Mouse (Mus musculus) hindbrain, embryonic 13.5 days (tissue): ENCODE data around the gene Frmd5. TPM values are rescaled to one million over a fixed set of nuclear protein-coding genes. Genes with fewer than 3 reads are reported as not detected.

ENCODE experiments used
- ATAC-seq: fragments of 200-750 bp; cut with Nextera tagmentation; 2 replicates; pipeline ENCODE4 v1.8.0; 2017; ENCODE audit warnings: moderate TSS enrichment; ENCODE audit not compliant: low FRiP score
- H3K27ac ChIP-seq: fragments of 300-500 bp; sonication (generic); 2 replicates; pipeline ENCODE4 v1.5.1; 2015; ENCODE audit warnings: inconsistent platforms, mild to moderate bottlenecking, moderate library complexity
- H3K27me3 ChIP-seq: fragments of 300-500 bp; sonication (generic); 2 replicates; pipeline ENCODE4 v1.6.1; 2015; ENCODE audit warnings: mild to moderate bottlenecking, inconsistent platforms
- H3K36me3 ChIP-seq: fragments of 300-500 bp; sonication (generic); 2 replicates; pipeline ENCODE4 v1.6.1; 2015; ENCODE audit warnings: mild to moderate bottlenecking, inconsistent platforms
- H3K4me1 ChIP-seq: fragments of 300-500 bp; sonication (generic); replicated peaks from 2 replicates; pipeline ENCODE4 v1.6.1; 2015; ENCODE audit warnings: inconsistent platforms
- H3K4me2 ChIP-seq: fragments of 300-500 bp; sonication (generic); 2 replicates; pipeline ENCODE4 v1.6.1; 2015; ENCODE audit warnings: inconsistent platforms, mild to moderate bottlenecking, moderate library complexity
- H3K4me3 ChIP-seq: fragments of 300-500 bp; sonication (generic); 2 replicates; pipeline ENCODE4 v1.5.1; 2015; ENCODE audit warnings: mild to moderate bottlenecking, inconsistent platforms
- H3K9ac ChIP-seq: fragments of 300-500 bp; sonication (generic); 2 replicates; pipeline ENCODE4 v1.6.1; 2015; ENCODE audit warnings: mild to moderate bottlenecking, inconsistent platforms
- H3K9me3 ChIP-seq: fragments of 300-500 bp; sonication (generic); 2 replicates; pipeline ENCODE4 v1.6.1; 2016; ENCODE audit warnings: inconsistent platforms
- WGBS: fragments of 180-500 bp; shearing (Covaris S2); methylation state at CpG from one replicate; pipeline ENCODE4 v1.1.7; 2015; 5-methylcytosine and 5-hydroxymethylcytosine counted together
- polyA plus RNA-seq: library from polyadenylated mRNA; unstranded; fragments of >200 nt; fragmentation: Nextera tagmentation; extraction: Ambion mirVana; gene quantifications from 2 replicates; pipeline ENCODE4 v1.2.1, GENCODE M21; 2015

The Frmd5 gene
- polyA plus RNA-seq, 1 experiment from 2014 or later, result 33.0 TPM

DNA sequence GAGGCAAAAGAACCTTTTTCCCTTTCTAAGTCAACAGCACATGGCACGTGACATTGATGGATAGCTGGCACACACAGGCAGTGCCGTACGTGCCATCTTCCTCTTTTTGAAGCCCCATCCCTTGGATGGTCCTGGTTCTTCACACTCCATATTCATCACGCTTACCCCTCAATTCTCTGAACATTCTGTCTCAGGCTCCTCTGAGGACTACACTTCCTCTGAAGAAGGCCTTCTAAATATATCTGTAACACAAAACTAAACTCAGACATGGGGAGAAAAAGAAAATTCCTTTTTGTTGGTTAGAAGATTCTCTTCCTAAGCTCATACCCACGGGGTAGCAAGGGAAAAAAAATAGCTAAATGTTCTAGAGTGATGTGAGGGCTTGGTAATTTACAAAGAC, 131.0 kb downstream of the Frmd5 start:
- 78% methylated on average over 5 of the region's 5 CpGs for WGBS
- ATAC-seq, result no peak
- Histone ChIP-seq H3K36me3 (no peaks in the 10 kb centered on the region), H3K4me3 (no peak overlapping the region), H3K9ac (no peak overlapping the region), H3K27me3 (no peaks in the 10 kb centered on the region), H3K9me3 (no peaks in the 10 kb centered on the region), H3K4me1 (peaks cover 16% of the 10 kb centered on the region), H3K4me2 (no peak overlapping the region), H3K27ac (no peak overlapping the region)

DNA sequence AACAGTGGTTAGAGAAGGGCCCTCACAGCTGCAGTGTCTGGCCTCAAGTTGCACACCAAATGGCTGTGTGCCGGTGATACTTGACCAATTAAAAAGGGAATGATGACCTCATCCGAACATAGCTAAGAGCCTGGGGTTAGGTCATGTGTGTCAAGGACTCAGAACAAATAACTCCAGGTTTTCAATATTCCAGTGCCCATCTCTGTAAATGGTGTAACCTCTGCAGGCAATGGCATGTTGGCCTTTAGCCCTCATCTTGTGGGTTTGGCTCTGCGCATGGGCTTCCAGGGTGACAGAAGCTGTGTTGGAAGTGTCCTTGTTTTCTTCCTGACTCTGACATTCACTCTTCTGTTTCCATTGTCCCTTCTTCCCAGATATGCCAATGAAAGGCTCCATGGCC, 131.8 kb downstream of the Frmd5 start:
- H3K4me1 ChIP-seq, result peaks cover 16% of the 10 kb centered on the region
- no peak overlapping the region for H3K9ac ChIP-seq
- no peak overlapping the region for H3K27ac ChIP-seq
- H3K9me3 ChIP-seq, result no peaks in the 10 kb centered on the region
- H3K36me3 ChIP-seq, result no peaks in the 10 kb centered on the region
- no peak for ATAC-seq
- H3K4me2 ChIP-seq, result no peak overlapping the region
- H3K4me3 ChIP-seq, result no peak overlapping the region
- H3K27me3 ChIP-seq, result no peaks in the 10 kb centered on the region
- 91% methylated on average over 3 of the region's 3 CpGs for WGBS

DNA sequence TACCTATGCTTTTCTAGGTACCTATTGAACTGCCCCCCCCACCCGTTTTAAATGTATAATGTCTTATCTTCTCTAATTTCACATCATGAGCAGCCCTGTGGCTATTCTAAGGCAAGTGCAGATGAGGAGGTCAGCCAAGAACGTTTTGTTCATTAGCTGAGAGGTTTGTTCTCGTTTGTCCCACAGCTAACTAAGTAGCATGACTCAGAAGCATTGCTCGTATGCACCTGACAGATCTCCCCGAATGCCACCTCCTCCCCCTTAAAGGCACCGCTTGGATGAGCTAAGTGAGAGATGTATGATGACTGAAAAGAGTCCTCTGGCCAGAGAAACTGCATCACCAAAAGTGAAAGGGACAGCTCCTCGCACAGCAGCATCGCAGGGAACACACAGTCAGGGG, 132.7 kb downstream of the Frmd5 start:
- no peak for ATAC-seq
- 72% methylated on average over 8 of the region's 8 CpGs for whole genome bisulfite sequencing

DNA sequence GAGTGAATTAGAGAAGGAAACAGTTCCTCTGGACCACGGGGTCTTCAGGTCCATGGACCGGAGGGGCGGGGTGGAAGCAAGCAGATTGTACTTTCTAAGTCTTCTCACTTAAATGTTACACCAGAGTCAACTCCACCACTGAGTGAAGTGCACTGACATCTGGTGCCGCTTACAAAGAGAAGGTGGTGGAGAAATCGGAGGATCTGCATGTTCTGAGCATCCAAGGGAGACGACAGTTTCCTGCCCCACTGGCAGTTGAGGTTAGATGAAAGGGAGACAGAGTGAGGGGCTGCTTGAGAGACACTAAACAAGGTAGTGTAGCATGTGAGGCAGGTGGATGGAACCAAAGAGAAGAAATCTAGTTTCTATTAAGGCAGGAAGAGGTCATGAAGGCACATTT, 137.0 kb downstream of the Frmd5 start:
- no peak overlapping the region for H3K9ac ChIP-seq
- no peaks in the 10 kb centered on the region for H3K27me3 ChIP-seq
- WGBS, result 87% methylated on average over 6 of the region's 6 CpGs
- H3K27ac ChIP-seq, result no peak overlapping the region
- H3K36me3 ChIP-seq, result no peaks in the 10 kb centered on the region
- no peak for ATAC-seq
- peaks cover 11% of the 10 kb centered on the region for H3K4me1 ChIP-seq
- H3K4me2 ChIP-seq, result no peak overlapping the region
- no peak overlapping the region for H3K4me3 ChIP-seq
- no peaks in the 10 kb centered on the region for H3K9me3 ChIP-seq

More for the DNA sequence above, 132.7 kb downstream of the Frmd5 start:
- Histone ChIP-seq H3K9ac (no peak overlapping the region), H3K4me3 (no peak overlapping the region), H3K4me2 (no peak overlapping the region), H3K27ac (no peak overlapping the region), H3K36me3 (no peaks in the 10 kb centered on the region), H3K27me3 (no peaks in the 10 kb centered on the region), H3K4me1 (peaks cover 24% of the 10 kb centered on the region), H3K9me3 (no peaks in the 10 kb centered on the region)

DNA sequence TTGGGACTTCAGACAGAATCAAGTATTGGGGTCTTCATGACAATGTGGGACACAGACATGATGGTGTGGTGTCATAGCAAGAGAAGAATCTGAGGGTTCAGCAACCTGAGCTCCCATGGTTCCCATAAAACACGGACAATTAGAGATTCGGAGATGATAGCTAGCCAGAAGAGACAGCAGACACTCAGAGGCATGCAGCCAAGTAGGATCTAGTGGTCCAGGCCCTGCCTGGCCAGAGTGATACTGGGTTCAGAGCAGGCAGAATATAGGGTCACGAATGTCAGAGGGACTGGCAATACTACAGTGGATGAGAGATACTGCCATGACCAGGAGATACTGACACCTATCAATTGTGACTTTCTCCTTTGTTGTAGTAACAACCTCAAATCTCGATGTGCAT, 138.6 kb downstream of the Frmd5 start:
- peaks cover 17% of the 10 kb centered on the region for H3K4me1 ChIP-seq
- H3K9me3 ChIP-seq, result no peaks in the 10 kb centered on the region
- H3K27ac ChIP-seq, result no peak overlapping the region
- no peak for ATAC-seq
- no peaks in the 10 kb centered on the region for H3K27me3 ChIP-seq
- no peaks in the 10 kb centered on the region for H3K36me3 ChIP-seq
- WGBS, result 91% methylated on average over 4 of the region's 4 CpGs
- no peak overlapping the region for H3K4me2 ChIP-seq
- H3K9ac ChIP-seq, result no peak overlapping the region
- no peak overlapping the region for H3K4me3 ChIP-seq

DNA sequence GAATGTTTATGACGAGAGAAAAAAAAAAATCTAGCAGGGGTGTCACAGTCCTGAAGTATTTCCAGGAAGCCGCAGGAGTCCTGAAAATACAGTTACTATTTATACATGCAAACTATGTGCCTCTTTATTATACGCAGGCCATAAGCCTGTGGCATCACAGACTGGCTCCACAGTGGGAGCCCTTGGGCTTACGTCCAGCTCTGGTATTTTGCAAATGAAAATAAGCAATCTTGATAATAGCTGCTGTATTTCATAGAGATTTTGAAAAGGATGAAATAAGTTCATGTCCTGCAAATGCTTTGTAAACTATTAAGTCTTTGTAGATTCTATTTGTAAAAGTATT, 145.8 kb downstream of the Frmd5 start:
- 0 out of 2 replicates have a peak overlapping the region, but pooled peaks have one; percentile 23 for H3K27ac ChIP-seq
- WGBS, result 62% methylated on average over 4 of the region's 4 CpGs

DNA sequence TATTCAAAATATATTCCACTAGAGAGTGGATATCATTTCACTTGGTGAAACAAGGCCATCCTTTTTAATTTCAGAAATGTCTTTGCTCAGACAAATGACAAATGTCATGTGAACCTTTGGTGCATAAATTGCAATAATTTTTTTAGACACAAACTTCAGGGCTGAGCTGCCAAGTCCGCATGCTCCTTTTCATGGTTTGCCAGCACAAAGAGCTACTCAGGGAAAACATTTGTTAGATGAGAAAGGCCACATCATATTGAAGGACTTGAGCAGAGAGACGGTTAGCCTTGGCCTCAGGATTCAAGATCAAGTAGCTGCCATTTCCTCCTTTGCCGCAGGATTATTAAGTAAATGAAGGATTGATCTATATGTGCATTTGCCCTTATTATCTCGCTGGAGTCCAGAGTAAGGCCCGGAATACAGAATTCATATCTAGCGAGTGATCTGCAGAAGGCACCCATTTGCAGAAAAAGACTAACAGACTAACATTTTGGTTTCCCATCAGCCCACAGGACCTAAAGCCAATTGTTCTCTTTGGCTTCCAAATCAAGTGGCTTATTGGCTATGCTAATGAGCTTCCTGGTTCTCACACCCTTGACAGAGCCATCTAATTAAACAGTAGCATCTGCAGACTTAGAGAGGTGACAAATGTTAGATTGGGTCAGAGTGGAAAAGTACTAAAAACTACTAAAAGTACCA, 146.3 kb downstream of the Frmd5 start:
- no peak for ATAC-seq
- H3K27ac ChIP-seq, result peak overlapping the region; percentile 31
- no peaks in the 10 kb centered on the region for H3K36me3 ChIP-seq
- no peaks in the 10 kb centered on the region for H3K27me3 ChIP-seq
- WGBS, result 62% methylated on average over 6 of the region's 6 CpGs
- H3K4me1 ChIP-seq, result peaks cover 33% of the 10 kb centered on the region
- no peaks in the 10 kb centered on the region for H3K9me3 ChIP-seq
- no peak overlapping the region for H3K9ac ChIP-seq
- no peak overlapping the region for H3K4me3 ChIP-seq
- no peak overlapping the region for H3K4me2 ChIP-seq

More for the DNA sequence above, 145.8 kb downstream of the Frmd5 start:
- Histone ChIP-seq H3K4me2 (no peak overlapping the region), H3K4me3 (no peak overlapping the region), H3K4me1 (peaks cover 33% of the 10 kb centered on the region), H3K36me3 (no peaks in the 10 kb centered on the region), H3K9ac (no peak overlapping the region), H3K27me3 (no peaks in the 10 kb centered on the region), H3K9me3 (no peaks in the 10 kb centered on the region)
- ATAC-seq, result no peak

DNA sequence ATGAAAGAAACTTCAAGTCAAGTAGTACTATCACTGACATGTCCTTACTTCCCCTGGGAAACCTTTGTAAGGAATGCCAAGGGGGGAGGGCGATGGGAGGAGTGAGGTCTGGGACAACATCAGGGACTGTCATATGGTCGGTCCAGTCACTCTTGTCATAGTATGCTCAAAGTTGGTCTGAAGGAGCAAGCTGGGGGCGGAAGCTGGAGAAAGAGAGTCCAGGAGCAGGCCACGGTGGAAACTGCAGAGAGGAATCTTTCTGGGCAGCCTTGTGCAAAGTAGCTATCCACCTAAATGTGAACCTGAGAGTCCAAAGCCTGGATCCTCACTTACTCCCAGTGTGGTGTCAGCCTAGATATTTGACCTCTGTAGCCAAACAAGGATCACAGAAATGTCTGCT, 147.5 kb downstream of the Frmd5 start:
- 82% methylated on average over 4 of the region's 4 CpGs for WGBS

DNA sequence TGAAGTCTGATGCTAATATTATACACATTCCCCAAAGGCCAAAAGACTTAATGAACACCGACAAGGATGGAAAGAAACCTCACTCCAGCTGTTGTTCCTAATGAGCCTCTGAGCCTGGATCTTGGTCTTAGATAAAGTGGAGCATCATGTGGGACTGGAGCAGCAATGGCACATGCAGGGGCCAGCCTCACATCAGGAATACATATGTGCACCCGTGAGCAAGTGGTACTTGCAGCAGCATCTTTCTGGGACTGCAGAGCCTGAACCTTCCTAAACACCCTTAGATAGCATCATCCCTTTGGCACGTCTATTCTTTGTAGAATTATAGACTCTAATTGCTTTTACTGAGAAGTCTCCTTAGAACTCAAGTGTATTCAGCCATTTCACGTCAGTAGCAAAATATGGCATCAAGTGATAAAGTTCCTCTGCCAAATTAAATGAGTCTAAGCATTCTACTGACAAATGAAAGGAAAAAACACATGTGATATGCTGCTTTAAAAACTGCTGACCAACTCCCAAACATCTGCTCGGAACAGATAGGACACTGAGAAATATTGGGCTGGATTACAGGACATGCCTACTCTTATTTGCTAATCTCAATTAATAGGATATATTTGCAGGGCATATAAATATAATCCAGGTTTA, 148.6 kb downstream of the Frmd5 start:
- Histone ChIP-seq H3K4me3 (no peak overlapping the region), H3K4me2 (no peak overlapping the region), H3K9ac (no peak overlapping the region), H3K27ac (no peak overlapping the region; the same call in 1 of the 2 replicates), H3K9me3 (no peaks in the 10 kb centered on the region), H3K4me1 (peaks cover 30% of the 10 kb centered on the region), H3K36me3 (no peaks in the 10 kb centered on the region), H3K27me3 (no peaks in the 10 kb centered on the region)
- WGBS, result 77% methylated on average over 5 of the region's 5 CpGs
- ATAC-seq, result no peak

More for the DNA sequence above, 147.5 kb downstream of the Frmd5 start:
- no peak overlapping the region for H3K9ac ChIP-seq
- no peak overlapping the region for H3K27ac ChIP-seq
- ATAC-seq, result no peak
- no peaks in the 10 kb centered on the region for H3K27me3 ChIP-seq
- H3K4me2 ChIP-seq, result no peak overlapping the region
- no peak overlapping the region for H3K4me3 ChIP-seq
- H3K9me3 ChIP-seq, result no peaks in the 10 kb centered on the region
- no peaks in the 10 kb centered on the region for H3K36me3 ChIP-seq
- peaks cover 34% of the 10 kb centered on the region for H3K4me1 ChIP-seq

DNA sequence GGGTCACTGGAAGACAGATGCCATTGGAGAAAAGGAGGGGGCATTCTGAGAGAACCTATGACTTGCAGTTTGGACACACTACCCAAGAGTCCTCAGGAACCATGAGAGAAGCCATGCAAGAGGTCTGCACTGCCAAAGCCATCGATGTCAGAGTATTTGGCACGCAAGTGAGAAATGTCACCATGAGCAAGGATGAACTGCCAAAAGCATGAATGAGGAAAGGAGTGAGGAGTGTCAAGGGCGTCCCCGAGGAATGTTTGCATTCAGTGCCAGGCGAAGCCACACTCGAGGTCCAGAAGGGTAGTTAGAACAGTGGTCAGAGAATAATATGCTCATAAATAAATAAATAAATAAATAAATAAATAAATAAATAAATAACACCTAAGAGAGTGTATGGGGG, 150.9 kb downstream of the Frmd5 start:
- 93% methylated on average over 6 of the region's 6 CpGs for WGBS
- H3K36me3 ChIP-seq, result no peaks in the 10 kb centered on the region
- H3K9ac ChIP-seq, result no peak overlapping the region
- H3K4me3 ChIP-seq, result no peak overlapping the region
- no peak overlapping the region for H3K4me2 ChIP-seq
- H3K9me3 ChIP-seq, result no peaks in the 10 kb centered on the region
- H3K27me3 ChIP-seq, result no peaks in the 10 kb centered on the region
- no peak overlapping the region for H3K27ac ChIP-seq
- no peak for ATAC-seq
- H3K4me1 ChIP-seq, result peaks cover 22% of the 10 kb centered on the region

DNA sequence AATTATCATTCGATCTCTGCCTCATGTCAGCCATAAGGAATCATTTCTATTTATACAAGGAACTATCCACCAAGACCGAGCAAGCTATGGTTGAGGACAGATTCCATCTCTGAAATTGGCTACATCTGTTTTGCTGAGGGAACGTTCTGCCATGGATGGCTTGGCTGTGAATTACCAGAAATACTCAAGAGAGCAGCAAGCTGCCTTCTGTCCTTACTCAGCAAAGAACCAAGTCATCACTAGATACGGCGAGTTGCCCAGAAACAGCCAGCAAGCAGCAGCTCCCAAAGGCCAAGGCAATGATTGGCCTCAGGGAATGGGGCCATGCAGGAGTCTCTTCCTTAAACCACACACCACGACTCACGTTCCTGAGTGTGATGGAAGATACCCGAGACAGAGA, 151.8 kb downstream of the Frmd5 start:
- H3K4me3 ChIP-seq, result no peak overlapping the region
- no peaks in the 10 kb centered on the region for H3K36me3 ChIP-seq
- no peak overlapping the region for H3K27ac ChIP-seq
- H3K4me1 ChIP-seq, result peaks cover 15% of the 10 kb centered on the region
- no peak for ATAC-seq
- H3K4me2 ChIP-seq, result no peak overlapping the region
- H3K9ac ChIP-seq, result no peak overlapping the region
- H3K9me3 ChIP-seq, result no peaks in the 10 kb centered on the region
- 78% methylated on average over 8 of the region's 8 CpGs for WGBS
- no peaks in the 10 kb centered on the region for H3K27me3 ChIP-seq

DNA sequence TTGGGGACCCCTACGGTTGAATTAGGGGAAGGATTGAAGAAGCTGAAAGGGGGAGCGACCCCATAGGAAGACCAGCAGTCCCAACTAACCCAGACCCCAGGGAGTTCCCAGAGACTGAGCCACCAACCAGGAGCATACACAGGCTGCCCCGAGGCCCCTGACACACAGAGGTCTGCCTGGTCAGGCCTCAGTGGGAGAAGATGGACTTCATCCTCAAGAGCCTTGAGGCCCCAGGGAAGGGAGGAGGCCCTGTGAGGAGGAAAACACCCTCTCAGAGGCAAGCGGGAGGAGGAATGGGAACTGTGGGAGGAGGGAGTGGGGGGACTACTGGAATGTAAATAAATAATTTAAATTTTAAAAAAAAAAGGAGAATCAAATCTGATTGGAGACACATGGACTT, 160.4 kb downstream of the Frmd5 start:
- peaks cover 14% of the 10 kb centered on the region for H3K4me1 ChIP-seq
- ATAC-seq, result no peak
- H3K36me3 ChIP-seq, result no peaks in the 10 kb centered on the region
- H3K9ac ChIP-seq, result no peak overlapping the region
- H3K4me3 ChIP-seq, result no peak overlapping the region
- 82% methylated on average over 4 of the region's 4 CpGs for WGBS
- H3K9me3 ChIP-seq, result no peaks in the 10 kb centered on the region
- H3K27ac ChIP-seq, result no peak overlapping the region
- H3K27me3 ChIP-seq, result no peaks in the 10 kb centered on the region
- no peak overlapping the region for H3K4me2 ChIP-seq

DNA sequence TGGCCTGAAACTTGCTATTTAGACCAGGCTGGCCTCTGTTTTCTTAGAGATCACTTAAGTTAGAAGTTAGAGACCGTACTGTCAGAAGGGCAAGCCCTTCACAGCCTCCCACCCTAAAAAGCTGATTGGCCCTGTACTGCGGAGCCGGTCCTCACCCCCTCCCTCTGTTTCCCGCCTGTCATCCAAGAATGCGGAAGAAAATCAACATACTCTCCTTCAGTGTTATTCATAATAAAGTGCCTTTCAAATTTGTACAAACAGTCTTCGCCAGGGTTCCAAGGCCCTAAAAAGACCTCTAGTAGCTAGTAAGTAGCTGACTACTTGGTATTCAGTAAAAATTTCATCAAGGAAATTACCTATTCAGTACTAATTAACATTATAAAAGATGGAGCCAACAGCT, 164.0 kb downstream of the Frmd5 start:
- Histone ChIP-seq H3K9ac (no peak overlapping the region), H3K4me3 (no peak overlapping the region), H3K27me3 (no peaks in the 10 kb centered on the region), H3K9me3 (no peaks in the 10 kb centered on the region), H3K36me3 (no peaks in the 10 kb centered on the region), H3K4me1 (peaks cover 28% of the 10 kb centered on the region), H3K27ac (no peak overlapping the region), H3K4me2 (no peak overlapping the region)
- no peak for ATAC-seq
- WGBS, result 21% methylated on average over 6 of the region's 6 CpGs
